Mouse (Mus musculus): ENCODE data around the gene Snap29.

Snap29 gene

DNA sequence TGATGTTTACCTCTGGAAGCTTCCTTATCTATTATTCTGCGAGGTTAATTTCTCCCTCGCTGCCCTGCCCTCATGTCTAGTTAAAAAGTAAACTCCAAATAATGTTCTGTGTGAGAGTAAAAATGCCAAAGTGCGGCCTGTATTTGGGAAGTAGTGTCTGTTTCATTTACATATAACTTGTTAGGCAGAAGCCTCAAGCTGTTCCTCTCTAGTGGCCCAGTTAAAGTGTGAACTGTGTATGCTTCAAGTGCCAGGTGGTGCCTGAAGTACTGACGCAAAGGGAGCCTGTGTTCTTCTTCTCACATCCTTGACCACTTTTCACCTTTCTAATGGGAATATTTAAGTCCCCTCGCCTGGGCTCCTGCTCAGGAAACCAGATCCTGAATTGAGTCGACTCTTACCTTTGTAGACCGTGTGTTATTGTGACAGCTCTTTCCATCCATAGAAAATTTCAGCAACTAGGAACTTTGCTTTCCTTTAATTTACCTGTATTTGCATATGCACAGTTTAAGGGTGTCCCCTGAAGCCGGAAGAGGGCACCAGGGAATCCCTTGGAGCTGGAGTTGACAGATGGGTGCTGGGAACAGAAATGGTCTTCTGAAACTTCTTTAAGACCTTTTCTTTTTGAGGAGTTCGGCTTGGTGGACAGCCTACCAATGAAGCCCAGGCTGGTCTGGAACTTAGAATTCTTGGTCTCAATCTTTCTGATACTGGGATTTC is 886 bp downstream of the Snap29 start:
- H3K9me3 ChIP-seq (ENCODE audit: low read length) = no peaks in the 10 kb centered on the region
- H3K36me3 ChIP-seq (ENCODE audit: insufficient read depth, low read length) = peaks cover 6% of the 10 kb centered on the region
- no peaks in the 10 kb centered on the region for H3K27me3 ChIP-seq (ENCODE audit: insufficient read depth, low read length)
- peak overlapping the region; percentile 90 for H3K4me3 ChIP-seq (replicated peaks; ENCODE audit: low read length)
- TF ChIP-seq CTCF (conservative IDR thresholded peaks at IDR 0.05; ENCODE audit: low read length) (no peak), NANOG (IDR thresholded peaks at IDR 0.05; ENCODE audit: borderline replicate concordance, low read length) (no peak), POU5F1 (IDR thresholded peaks at IDR 0.05; ENCODE audit: borderline replicate concordance, low read length) (no peak)
- H3K4me1 ChIP-seq (replicated peaks; ENCODE audit: low read depth, low read length) = peaks cover 38% of the 10 kb centered on the region

DNA sequence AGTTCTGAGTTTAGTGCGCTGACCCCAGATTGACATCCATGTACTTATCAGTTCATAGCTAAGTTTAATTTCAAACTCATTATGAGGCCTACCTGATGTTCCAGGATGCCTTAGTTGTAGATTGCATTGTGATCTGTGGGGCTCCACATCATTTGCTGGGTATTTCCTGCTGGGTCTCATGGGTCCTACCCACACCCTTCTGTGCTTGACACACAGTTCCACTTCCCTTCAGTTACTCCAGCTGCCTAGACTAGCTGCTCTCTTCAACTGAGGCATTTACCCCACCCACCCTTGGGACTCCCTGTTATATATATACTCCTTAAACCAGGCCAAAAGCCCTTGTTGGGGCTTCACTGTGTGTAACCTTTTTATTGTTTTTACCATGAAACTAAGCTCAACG is 3.3 kb downstream of the Snap29 start:
- Histone ChIP-seq H3K36me3 (ENCODE audit: insufficient read depth, low read length) (no peaks in the 10 kb centered on the region), H3K27me3 (ENCODE audit: insufficient read depth, low read length) (no peaks in the 10 kb centered on the region), H3K9me3 (ENCODE audit: low read length) (no peaks in the 10 kb centered on the region), H3K4me1 (replicated peaks; ENCODE audit: low read depth, low read length) (peaks cover 37% of the 10 kb centered on the region), H3K4me3 (replicated peaks; ENCODE audit: low read length) (no peak overlapping the region)
- TF ChIP-seq POU5F1 (IDR thresholded peaks at IDR 0.05; ENCODE audit: borderline replicate concordance, low read length) = no peak
- no peak for TF ChIP-seq NANOG (IDR thresholded peaks at IDR 0.05; ENCODE audit: borderline replicate concordance, low read length)
- TF ChIP-seq CTCF (conservative IDR thresholded peaks at IDR 0.05; ENCODE audit: low read length) = no peak

DNA sequence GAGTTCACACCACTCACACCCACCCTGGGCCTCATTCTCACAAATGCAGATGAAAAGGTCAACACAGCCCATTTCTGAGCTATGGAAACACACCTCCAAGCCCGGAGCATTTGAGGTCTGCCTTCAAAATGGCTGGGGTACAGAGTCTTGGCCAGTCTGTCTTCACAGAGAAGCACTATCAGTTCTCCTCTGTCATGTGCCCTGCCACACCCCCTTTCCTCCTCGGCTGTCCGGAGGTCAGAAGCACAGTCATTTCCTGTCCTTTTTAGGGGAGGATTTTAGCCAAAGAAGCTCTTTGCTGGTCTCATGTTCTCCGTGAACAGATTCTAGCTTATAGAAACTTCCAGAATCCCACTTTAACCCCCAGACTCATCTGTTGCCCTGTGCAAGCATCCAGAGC is 4.4 kb downstream of the Snap29 start:
- TF ChIP-seq NANOG (IDR thresholded peaks at IDR 0.05; ENCODE audit: borderline replicate concordance, low read length) (no peak), POU5F1 (IDR thresholded peaks at IDR 0.05; ENCODE audit: borderline replicate concordance, low read length) (no peak), CTCF (conservative IDR thresholded peaks at IDR 0.05; ENCODE audit: low read length) (no peak)
- no peaks in the 10 kb centered on the region for H3K36me3 ChIP-seq (ENCODE audit: insufficient read depth, low read length)
- peaks cover 26% of the 10 kb centered on the region for H3K4me1 ChIP-seq (replicated peaks; ENCODE audit: low read depth, low read length)
- 0 out of 2 replicates have a peak overlapping the region, but pooled peaks have one; percentile 5 for H3K4me3 ChIP-seq (replicated peaks; ENCODE audit: low read length)
- H3K9me3 ChIP-seq (ENCODE audit: low read length) = no peaks in the 10 kb centered on the region
- no peaks in the 10 kb centered on the region for H3K27me3 ChIP-seq (ENCODE audit: insufficient read depth, low read length)

DNA sequence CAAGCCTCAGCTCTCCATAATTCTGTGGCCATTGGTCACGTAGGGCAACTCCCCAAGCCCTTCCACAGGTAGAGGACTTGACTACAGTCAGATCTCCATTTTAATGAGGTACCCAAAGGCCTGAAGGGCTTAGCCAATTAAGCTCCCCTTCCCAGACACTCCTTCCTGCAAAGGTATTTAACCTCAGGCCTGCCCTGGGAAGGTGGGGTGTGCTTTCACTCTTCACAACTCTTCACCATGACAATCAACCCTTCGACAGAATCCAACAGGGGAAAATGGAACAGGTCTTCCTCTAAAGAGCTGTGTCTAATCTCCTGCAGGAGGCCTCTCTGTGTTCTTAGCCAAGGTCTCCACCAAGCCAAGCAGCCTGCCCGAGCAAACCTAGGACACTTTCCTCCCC is 17.2 kb downstream of the Snap29 start:
- H3K4me1 ChIP-seq (replicated peaks; ENCODE audit: low read depth, low read length) = peaks cover 31% of the 10 kb centered on the region
- H3K4me3 ChIP-seq (replicated peaks; ENCODE audit: low read length) = peak overlapping the region; percentile 39; the same call in 1 of the 2 replicates
- peaks cover 38% of the 10 kb centered on the region for H3K36me3 ChIP-seq (ENCODE audit: insufficient read depth, low read length)
- TF ChIP-seq POU5F1 (IDR thresholded peaks at IDR 0.05; ENCODE audit: borderline replicate concordance, low read length) = no peak
- TF ChIP-seq CTCF (conservative IDR thresholded peaks at IDR 0.05; ENCODE audit: low read length) = no peak
- no peak for TF ChIP-seq NANOG (IDR thresholded peaks at IDR 0.05; ENCODE audit: borderline replicate concordance, low read length)
- no peaks in the 10 kb centered on the region for H3K27me3 ChIP-seq (ENCODE audit: insufficient read depth, low read length)
- H3K9me3 ChIP-seq (ENCODE audit: low read length) = no peaks in the 10 kb centered on the region

DNA sequence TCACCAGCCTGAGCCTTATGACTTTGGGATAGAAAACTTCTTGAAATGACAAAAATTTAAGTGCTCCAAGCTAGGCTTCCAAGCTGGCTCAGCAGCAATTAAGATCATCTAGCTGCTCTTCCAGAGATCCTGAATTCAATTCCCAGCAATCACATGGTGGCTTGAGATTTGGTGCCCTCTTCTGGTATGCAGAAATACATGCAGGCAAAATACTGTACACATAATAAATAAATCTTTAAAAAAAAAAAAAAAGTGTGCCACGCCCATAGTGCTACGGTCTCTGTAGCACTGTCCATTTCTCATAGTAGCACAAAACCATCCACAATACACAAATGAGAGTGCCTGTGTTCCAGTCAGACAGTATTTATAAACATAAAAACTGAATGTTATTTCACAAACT is 26.8 kb downstream of the Snap29 start:
- no peak overlapping the region for H3K4me3 ChIP-seq (replicated peaks; ENCODE audit: low read length)
- H3K9me3 ChIP-seq (ENCODE audit: low read length) = no peaks in the 10 kb centered on the region
- H3K36me3 ChIP-seq (ENCODE audit: insufficient read depth, low read length) = peaks cover 16% of the 10 kb centered on the region
- H3K4me1 ChIP-seq (replicated peaks; ENCODE audit: low read depth, low read length) = peaks cover 9% of the 10 kb centered on the region; the same call in 1 of the 2 replicates
- TF ChIP-seq NANOG (IDR thresholded peaks at IDR 0.05; ENCODE audit: borderline replicate concordance, low read length) = no peak
- peak; percentile 57 for TF ChIP-seq CTCF (conservative IDR thresholded peaks at IDR 0.05; ENCODE audit: low read length)
- no peak for TF ChIP-seq POU5F1 (IDR thresholded peaks at IDR 0.05; ENCODE audit: borderline replicate concordance, low read length)
- no peaks in the 10 kb centered on the region for H3K27me3 ChIP-seq (ENCODE audit: insufficient read depth, low read length)

DNA sequence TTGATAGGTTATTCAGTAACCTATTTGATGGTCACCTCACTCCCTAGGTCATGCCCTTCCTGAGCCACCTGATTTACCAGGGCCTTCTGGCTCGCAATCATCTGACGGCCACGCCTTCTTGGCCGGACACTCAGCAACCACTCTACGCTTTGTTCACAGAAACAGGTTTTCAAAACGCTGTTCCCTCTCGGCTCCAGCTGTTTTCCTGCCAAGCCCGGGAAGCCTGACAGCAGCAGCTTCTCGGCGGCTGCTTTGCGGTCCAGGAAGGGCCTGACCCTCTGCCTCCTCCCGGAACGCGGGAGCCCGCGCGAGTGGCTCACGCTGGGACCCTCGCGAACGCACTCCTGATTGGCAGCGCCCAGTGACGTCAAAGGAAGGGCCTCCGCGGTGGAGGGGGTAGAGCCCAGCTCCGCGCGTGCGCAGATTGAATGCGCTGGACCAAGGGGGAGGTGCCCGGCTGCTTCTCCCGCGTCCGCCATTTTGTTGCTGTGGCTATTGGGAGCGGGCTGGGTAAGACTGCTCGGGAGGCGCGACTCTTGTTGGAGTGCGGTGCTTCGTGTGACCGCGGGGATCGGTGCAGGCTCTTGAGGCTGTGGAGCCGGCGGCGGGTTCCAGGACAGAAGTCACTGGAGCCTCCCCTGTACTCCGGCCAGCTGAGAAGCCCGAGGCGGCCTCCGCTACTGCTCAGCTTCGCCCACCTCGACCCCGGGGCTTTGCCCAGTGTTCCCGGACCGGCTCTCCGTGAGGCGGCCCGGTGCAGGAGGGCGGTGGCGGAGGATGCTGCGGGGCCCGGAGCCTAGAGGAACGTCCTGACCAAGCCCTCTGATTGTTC is 46.0 kb downstream of the Snap29 start, which contains the start of gene Crkl:
Gene Crkl (plus strand): TSS at position 447 of the 832 bp plus-strand sequence.
- Histone ChIP-seq H3K4me3 (replicated peaks; ENCODE audit: low read length) (peak within 1 kb of the TSS; percentile 99), H3K27me3 (ENCODE audit: insufficient read depth, low read length) (no peaks in the 10 kb centered on the region), H3K4me1 (replicated peaks; ENCODE audit: low read depth, low read length) (peaks cover 45% of the 10 kb centered on the region), H3K9me3 (ENCODE audit: low read length) (peaks cover 16% of the 10 kb centered on the region), H3K36me3 (ENCODE audit: insufficient read depth, low read length) (peaks cover 28% of the 10 kb centered on the region)
- no peak for TF ChIP-seq POU5F1 (IDR thresholded peaks at IDR 0.05; ENCODE audit: borderline replicate concordance, low read length)
- TF ChIP-seq CTCF (conservative IDR thresholded peaks at IDR 0.05; ENCODE audit: low read length) = no peak

DNA sequence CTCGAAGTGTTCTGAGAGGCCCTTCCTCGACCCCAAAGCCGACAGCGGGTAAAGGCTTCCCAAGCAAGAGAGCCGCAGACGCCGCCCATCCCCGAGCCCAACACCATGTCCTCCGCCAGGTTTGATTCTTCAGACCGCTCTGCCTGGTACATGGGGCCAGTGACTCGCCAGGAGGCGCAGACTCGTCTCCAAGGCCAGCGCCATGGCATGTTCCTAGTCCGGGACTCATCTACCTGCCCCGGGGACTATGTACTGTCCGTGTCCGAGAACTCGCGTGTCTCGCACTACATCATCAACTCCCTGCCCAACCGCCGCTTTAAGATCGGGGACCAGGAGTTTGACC is 46.6 kb downstream of the Snap29 start:
- no peak for TF ChIP-seq POU5F1 (IDR thresholded peaks at IDR 0.05; ENCODE audit: borderline replicate concordance, low read length)

DNA sequence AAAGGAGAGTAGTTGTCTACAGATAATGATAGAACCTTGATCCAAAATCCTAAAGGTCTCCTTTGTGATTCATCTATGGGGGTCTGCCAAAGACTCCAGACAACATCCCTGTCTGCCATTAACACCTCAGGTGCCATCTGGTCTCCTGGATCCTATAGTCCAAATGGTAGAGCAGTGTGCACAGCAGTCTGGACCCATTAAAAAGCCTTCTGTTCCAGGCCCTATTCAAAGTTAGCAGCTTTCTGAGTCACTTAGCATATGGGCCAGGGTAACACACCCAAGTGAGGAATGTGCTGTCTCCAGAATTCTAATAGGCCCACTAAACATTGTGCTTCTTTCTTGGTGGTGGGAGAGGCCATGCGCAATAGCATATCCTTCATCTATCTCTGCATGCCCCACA is 51.1 kb downstream of the Snap29 start:
- H3K9me3 ChIP-seq (ENCODE audit: low read length) = no peaks in the 10 kb centered on the region
- peak overlapping the region; percentile 46 for H3K4me3 ChIP-seq (replicated peaks; ENCODE audit: low read length)
- no peaks in the 10 kb centered on the region for H3K27me3 ChIP-seq (ENCODE audit: insufficient read depth, low read length)
- H3K4me1 ChIP-seq (replicated peaks; ENCODE audit: low read depth, low read length) = peaks cover 88% of the 10 kb centered on the region
- H3K36me3 ChIP-seq (ENCODE audit: insufficient read depth, low read length) = peaks cover 78% of the 10 kb centered on the region
- TF ChIP-seq POU5F1 (IDR thresholded peaks at IDR 0.05; ENCODE audit: borderline replicate concordance, low read length) (no peak), CTCF (conservative IDR thresholded peaks at IDR 0.05; ENCODE audit: low read length) (no peak), NANOG (IDR thresholded peaks at IDR 0.05; ENCODE audit: borderline replicate concordance, low read length) (0 out of 2 replicates have a peak, but pooled peaks have one; percentile 41)

More for the DNA sequence above, 46.6 kb downstream of the Snap29 start:
- no peaks in the 10 kb centered on the region for H3K27me3 ChIP-seq (ENCODE audit: insufficient read depth, low read length)
- peak overlapping the region; percentile 99 for H3K4me3 ChIP-seq (replicated peaks; ENCODE audit: low read length)
- H3K9me3 ChIP-seq (ENCODE audit: low read length) = peaks cover 10% of the 10 kb centered on the region
- H3K4me1 ChIP-seq (replicated peaks; ENCODE audit: low read depth, low read length) = peaks cover 51% of the 10 kb centered on the region
- peaks cover 34% of the 10 kb centered on the region for H3K36me3 ChIP-seq (ENCODE audit: insufficient read depth, low read length)

Measured in E14TG2a.4 (cell line).